Comparison of ENCODE assay signal across 12 mouse cellular contexts in the genomic region with DNA sequence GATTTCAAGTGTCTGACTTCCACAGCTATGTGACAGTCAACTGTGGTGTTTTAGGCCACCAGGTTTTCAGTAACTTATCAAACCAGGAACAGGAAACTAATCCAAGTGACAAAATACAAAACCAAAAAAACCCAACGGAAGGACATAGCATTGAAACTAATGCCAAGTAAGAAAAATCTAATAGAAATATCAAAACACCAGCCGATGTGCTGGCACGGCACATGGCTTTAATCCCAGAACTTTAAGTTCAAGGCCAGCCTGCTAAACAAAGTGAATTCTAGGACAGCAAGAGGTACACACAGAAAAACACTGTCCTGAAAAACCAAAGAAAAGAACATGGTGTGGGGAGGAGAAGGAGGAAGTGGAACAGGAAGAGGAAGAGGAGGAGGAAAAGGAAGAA.
DNase-seq lines count a peak whose midpoint lies in the region.
"Had no signal": no experiment of that assay in that cellular context is flagged by ENCODE, and none has a peak within 500 bp of the region (broad histone marks: within the 10 kb centered on the region; RNA-seq: fewer than 3 reads in every experiment).

No protein-coding gene starts in this region.

- DNase-seq in adrenal gland, postnatal 10 days: peak; percentile 31
- no peak for DNase-seq in adrenal gland, adult 8-10 months
- peak; percentile 38 to 43 for DNase-seq in adrenal gland, postnatal 36 days
- no peak for DNase-seq in adrenal gland, postnatal 25 days
- peak; percentile 17 for DNase-seq in testis, postnatal 10 days (ENCODE audit: low spot score)
- no peak for DNase-seq in testis, postnatal 14 days (ENCODE audit: low spot score)
- DNase-seq in layer of hippocampus, adult 9-11 months: no peak
- DNase-seq: cerebellum, adult 11-12 months; cerebellum, adult 2 months; cerebellum, adult 9-10 months; cerebellum, postnatal 25 days; forebrain, postnatal 0 days had no signal

Comparison
In these comparisons a context has a peak if more than half of its experiments do, and no peak if none do; other contexts are left out.
1. DNase-seq: peak in adrenal gland, postnatal 10 days (single experiment), adrenal gland, postnatal 36 days (2 of 2) and testis, postnatal 10 days (single experiment); none in adrenal gland, adult 8-10 months (single experiment), adrenal gland, postnatal 25 days (single experiment), testis, postnatal 14 days (single experiment) and layer of hippocampus, adult 9-11 months (single experiment).